Mouse (Mus musculus) E14TG2a.4 (cell line): ENCODE measurements around the gene Amigo3.
A peak's percentile ranks its signal among the peaks of the same experiment; 100 is the strongest.

Experiments used
- H3K27me3 ChIP-seq: 2 replicates; pipeline ENCODE4 v1.6.1; 2014; ENCODE audit warnings: low read length, control low read depth; ENCODE audit not compliant: insufficient read depth
- H3K36me3 ChIP-seq: 2 replicates; pipeline ENCODE4 v1.6.1; 2014; ENCODE audit warnings: low read length, control low read depth; ENCODE audit not compliant: insufficient read depth
- H3K4me1 ChIP-seq: replicated peaks from 2 replicates; pipeline ENCODE4 v1.6.1; 2014; ENCODE audit warnings: low read depth, low read length, control low read depth
- H3K4me3 ChIP-seq: replicated peaks from 2 replicates; pipeline ENCODE4 v1.5.1; 2014; ENCODE audit warnings: mild to moderate bottlenecking, low read length
- H3K9me3 ChIP-seq: 2 replicates; pipeline ENCODE4 v1.6.1; 2014; ENCODE audit warnings: low read length, control low read depth
- CTCF ChIP-seq: conservative IDR thresholded peaks from 2 replicates; pipeline ENCODE4 v1.5.1; 2014; ENCODE audit warnings: low read length
- NANOG ChIP-seq: IDR thresholded peaks from 2 replicates; pipeline ENCODE4 v1.6.1; 2014; ENCODE audit warnings: borderline replicate concordance, low read length, mixed read lengths
- POU5F1 ChIP-seq: IDR thresholded peaks from 2 replicates; pipeline ENCODE4 v1.6.1; 2014; ENCODE audit warnings: low read length, borderline replicate concordance

Gene Amigo3

DNA sequence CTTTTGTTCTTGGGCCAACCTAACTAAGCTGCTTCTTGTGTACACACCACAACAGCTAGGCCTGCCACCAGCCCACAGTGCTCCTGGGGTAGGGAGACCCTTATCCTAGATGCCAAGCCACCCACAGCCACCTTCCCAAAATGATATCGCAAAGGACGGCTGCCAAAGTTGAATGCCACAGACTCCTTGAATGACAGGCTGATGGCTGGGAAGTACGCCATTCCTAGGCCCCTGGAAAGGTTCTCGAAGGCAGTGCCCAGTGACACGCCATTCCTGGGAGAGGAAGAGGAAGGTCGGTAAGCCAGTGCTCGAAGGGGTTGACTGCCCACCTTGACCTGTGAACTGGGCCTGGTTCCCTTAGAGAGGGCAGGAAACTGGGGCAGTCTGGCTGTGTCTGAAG is 16.6 kb downstream of the Amigo3 start:
- no peak overlapping the region for H3K4me3 ChIP-seq
- H3K27me3 ChIP-seq, result no peaks in the 10 kb centered on the region
- H3K9me3 ChIP-seq, result no peaks in the 10 kb centered on the region
- peaks cover 27% of the 10 kb centered on the region for H3K36me3 ChIP-seq
- TF ChIP-seq POU5F1 (no peak), CTCF (no peak), NANOG (no peak)
- peaks cover 26% of the 10 kb centered on the region for H3K4me1 ChIP-seq

DNA sequence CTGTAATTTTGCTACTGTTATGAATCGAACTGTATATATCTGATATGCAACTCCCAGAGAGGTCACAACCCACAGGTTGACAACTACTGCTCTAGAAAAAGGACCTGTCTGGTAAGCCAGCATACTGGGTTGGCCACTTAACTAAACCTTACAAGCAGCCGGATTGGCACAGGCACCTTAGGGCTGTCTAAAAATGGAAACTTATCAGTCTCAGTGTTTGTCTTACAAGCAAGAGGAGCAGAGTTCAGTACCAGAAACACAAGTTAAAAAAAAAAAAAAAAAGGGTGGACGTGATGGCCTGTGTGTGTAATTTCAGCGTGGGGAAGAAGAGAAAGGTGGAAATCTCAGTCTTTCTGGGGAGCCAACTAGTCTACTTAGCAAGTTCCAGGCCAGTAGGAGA is 18.8 kb downstream of the Amigo3 start:
- Histone ChIP-seq H3K36me3 (peaks cover 24% of the 10 kb centered on the region), H3K27me3 (no peaks in the 10 kb centered on the region), H3K4me1 (peaks cover 22% of the 10 kb centered on the region), H3K4me3 (no peak overlapping the region), H3K9me3 (no peaks in the 10 kb centered on the region)
- no peak for TF ChIP-seq NANOG
- no peak for TF ChIP-seq POU5F1
- no peak for TF ChIP-seq CTCF

DNA sequence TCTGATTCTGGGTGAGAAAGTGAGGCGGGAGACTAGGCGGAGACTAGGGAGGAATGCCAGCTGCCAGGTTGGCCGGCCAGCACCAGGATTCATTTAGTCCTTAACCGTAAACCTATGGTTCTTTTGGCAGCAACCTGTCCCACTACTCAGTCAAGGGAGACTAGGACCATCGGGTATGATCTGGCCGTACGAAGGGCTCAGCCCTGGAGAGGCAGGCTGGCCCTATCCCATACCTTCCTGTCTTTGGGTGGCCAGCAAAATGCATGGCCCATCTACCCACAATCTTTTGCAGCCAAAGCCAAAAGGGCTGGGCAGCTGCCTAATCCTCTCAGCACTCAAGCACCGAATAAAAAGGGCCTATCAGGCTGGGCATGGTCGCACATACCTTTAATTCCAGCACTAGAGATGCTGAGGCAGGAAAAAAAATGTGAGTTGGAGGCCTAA is 19.5 kb downstream of the Amigo3 start:
- H3K27me3 ChIP-seq, result no peaks in the 10 kb centered on the region
- no peak overlapping the region for H3K4me3 ChIP-seq
- H3K36me3 ChIP-seq, result peaks cover 28% of the 10 kb centered on the region
- H3K9me3 ChIP-seq, result no peaks in the 10 kb centered on the region
- H3K4me1 ChIP-seq, result peaks cover 25% of the 10 kb centered on the region
- TF ChIP-seq NANOG, result no peak
- no peak for TF ChIP-seq POU5F1
- TF ChIP-seq CTCF, result no peak

DNA sequence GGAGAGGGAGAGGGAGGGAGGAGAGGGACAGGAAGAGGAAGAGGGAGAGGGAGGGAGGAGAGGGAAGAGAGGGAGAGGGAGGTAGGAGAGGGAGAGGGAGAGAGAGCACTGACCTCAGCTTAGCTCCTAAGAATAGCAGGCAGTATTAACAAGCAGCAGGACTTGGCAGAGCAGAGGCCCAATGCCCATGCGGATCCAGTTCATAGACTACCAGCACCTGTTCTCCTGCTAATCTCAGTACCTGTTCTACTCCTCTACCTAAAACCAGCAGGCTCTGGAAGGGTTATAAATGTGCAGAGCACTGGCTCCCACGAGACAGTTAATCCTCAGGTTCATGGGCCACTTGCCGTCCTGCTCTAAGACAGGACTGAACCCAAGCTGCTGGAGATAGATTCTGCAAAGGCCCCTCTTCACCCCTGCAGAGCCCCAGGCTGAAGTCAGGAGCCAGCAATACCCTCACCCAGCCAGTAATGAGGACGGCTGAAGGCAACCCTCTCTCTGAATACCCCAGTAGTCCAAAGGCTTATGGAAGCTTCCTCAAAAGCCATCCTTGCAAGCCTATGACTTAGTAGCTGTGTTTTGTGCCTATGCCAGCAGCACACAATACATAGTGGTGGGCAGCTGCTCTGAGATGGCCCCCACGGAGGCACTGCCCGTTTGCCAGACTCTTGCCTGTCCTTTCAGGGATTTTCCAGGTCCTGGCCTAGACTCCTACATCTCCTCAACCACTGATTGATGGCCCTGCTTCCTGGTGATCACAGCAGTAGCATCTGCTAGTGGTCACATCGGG is 20.4 kb downstream of the Amigo3 start:
- TF ChIP-seq NANOG (no peak), CTCF (no peak)

DNA sequence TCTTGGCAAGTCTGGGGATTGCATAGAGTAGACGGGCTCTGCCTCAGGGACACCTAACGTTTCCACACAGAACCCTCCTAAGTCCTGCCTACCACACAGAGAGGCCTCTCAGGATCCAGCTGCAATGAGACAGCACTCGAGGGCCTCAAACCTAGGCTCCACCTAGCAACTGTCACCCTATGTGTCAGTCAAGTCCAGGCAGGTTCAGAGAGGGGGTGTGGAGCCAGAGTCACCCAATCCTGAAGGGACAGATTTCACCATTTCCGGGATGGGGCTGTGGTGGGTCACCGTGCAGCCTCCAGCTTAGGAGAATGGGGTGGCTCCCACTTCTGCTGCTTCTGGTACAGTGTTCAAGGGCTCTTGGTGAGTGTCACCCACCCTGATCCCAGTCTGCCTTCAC is 27.2 kb downstream of the Amigo3 start, which contains the start of gene Mst1:
Mst1 (plus strand) TSS at position 269 of the 400 bp plus-strand sequence.
- H3K36me3 ChIP-seq, result peaks cover 26% of the 10 kb centered on the region
- peaks cover 53% of the 10 kb centered on the region for H3K4me1 ChIP-seq
- H3K4me3 ChIP-seq, result peak within 1 kb of the TSS; percentile 89
- H3K9me3 ChIP-seq, result no peaks in the 10 kb centered on the region
- peaks cover 36% of the 10 kb centered on the region for H3K27me3 ChIP-seq
- TF ChIP-seq POU5F1 (no peak), NANOG (no peak), CTCF (no peak)

More for the DNA sequence above, 20.4 kb downstream of the Amigo3 start:
- no peak overlapping the region for H3K4me3 ChIP-seq
- H3K36me3 ChIP-seq, result peaks cover 28% of the 10 kb centered on the region
- peaks cover 26% of the 10 kb centered on the region for H3K4me1 ChIP-seq
- no peaks in the 10 kb centered on the region for H3K9me3 ChIP-seq
- no peaks in the 10 kb centered on the region for H3K27me3 ChIP-seq

DNA sequence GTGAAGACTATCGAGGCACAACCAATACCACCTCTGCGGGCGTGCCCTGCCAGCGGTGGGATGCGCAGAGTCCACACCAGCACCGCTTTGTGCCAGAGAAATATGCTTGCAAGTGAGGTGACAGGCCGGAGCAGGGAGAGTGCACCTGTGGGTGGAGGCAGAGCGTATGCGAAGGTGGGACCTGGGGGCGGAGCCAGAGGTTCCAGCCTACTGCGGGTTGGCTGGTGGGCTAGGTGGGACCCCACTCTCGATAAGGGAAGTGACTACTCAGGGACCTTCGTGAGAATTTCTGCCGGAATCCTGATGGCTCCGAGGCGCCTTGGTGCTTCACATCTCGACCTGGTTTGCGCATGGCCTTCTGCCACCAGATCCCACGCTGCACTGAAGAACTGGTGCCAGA is 29.6 kb downstream of the Amigo3 start:
- TF ChIP-seq POU5F1 (no peak), NANOG (no peak), CTCF (no peak)
- peaks cover 43% of the 10 kb centered on the region for H3K36me3 ChIP-seq
- no peaks in the 10 kb centered on the region for H3K9me3 ChIP-seq
- peaks cover 48% of the 10 kb centered on the region for H3K4me1 ChIP-seq
- H3K4me3 ChIP-seq, result peak overlapping the region; percentile 77
- H3K27me3 ChIP-seq, result peaks cover 36% of the 10 kb centered on the region

DNA sequence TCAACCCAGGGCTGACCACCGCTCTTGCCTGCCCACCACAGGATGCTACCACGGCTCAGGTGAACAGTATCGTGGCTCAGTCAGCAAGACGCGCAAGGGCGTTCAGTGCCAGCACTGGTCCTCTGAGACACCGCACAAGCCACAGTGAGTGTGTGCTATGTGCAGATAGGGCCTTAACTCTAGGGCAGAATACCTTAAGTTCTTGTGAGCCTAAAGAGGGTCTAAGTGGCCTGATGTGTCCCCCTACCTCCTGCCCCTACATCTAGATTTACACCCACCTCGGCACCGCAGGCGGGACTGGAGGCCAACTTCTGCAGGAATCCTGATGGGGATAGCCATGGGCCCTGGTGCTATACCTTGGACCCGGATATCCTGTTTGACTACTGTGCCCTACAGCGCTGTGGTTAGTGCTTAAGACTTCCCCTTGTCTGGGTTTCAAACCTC is 30.1 kb downstream of the Amigo3 start, which contains the start of gene Rnf123:
Rnf123 (minus strand) TSS at position 359 of the 444 bp plus-strand sequence.
- Histone ChIP-seq H3K36me3 (peaks cover 47% of the 10 kb centered on the region), H3K4me3 (peak within 1 kb of the TSS; percentile 77), H3K9me3 (no peaks in the 10 kb centered on the region), H3K4me1 (peaks cover 45% of the 10 kb centered on the region), H3K27me3 (peaks cover 36% of the 10 kb centered on the region)
- TF ChIP-seq NANOG (no peak), CTCF (no peak), POU5F1 (no peak)

DNA sequence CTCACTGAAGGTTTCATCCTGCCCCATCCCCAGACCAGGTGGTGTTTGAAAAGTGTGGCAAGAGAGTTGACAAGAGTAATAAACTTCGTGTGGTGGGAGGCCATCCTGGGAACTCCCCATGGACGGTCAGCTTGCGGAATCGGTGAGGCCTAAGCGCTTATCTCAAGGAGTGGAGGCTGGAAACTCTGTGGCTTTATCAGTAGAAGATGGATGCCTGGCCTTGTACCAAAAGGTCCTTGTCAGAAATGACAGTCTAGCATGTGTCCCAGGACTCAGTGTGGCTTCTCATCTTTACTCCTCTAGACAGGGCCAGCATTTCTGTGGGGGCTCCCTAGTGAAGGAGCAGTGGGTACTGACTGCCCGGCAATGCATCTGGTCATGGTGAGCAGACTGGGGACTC is 30.6 kb downstream of the Amigo3 start:
- H3K9me3 ChIP-seq, result no peaks in the 10 kb centered on the region
- no peak overlapping the region for H3K4me3 ChIP-seq
- H3K4me1 ChIP-seq, result peaks cover 39% of the 10 kb centered on the region
- H3K27me3 ChIP-seq, result peaks cover 36% of the 10 kb centered on the region
- TF ChIP-seq NANOG (no peak), POU5F1 (no peak), CTCF (no peak)
- peaks cover 53% of the 10 kb centered on the region for H3K36me3 ChIP-seq
